In the genomic region with DNA sequence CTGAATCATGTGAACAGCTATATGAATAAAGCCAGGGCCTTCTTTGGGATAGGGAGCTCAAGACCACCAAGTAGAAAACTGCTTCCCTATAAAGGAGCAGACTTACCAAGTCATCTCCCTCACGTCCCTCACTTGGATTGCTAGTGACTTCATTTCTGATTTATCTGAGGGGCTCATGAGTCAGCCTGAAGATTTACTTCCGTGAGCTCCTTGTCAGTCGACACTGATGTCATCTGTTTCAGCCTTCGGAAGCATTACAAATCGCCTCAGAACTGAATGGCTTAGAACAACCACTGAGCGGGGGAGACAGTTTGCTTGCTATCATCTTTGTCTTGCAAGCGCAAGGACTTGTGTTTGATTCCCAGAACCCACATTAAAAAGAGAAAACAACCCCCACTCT, we compare ENCODE assay signal across 16 mouse cellular contexts.
DNase-seq lines count a peak whose midpoint lies in the region; ATAC-seq and TF ChIP-seq lines count a peak whose summit lies in the region.
"Had no signal": no experiment of that assay in that cellular context is flagged by ENCODE, and none has a peak within 500 bp of the region (broad histone marks: within the 10 kb centered on the region; RNA-seq: fewer than 3 reads in every experiment).

No protein-coding gene starts in this region.

- no peak overlapping the region for H3K4me2 ChIP-seq in forebrain, embryonic 16.5 days (ENCODE audit: low read length)
- H3K4me2 ChIP-seq in hindbrain, postnatal 0 days (ENCODE audit: low read depth, low read length) = no peak overlapping the region
- H3K4me2 ChIP-seq: intestine, embryonic 15.5 days; kidney, embryonic 15.5 days; liver, embryonic 11.5 days; lung, embryonic 15.5 days had no signal

- DNase-seq in forebrain, embryonic 10.5 days (ENCODE audit: extremely low spot score, low spot score) = no peak
- no peak for DNase-seq in hindbrain, embryonic 10.5 days (ENCODE audit: low spot score)
- DNase-seq in hindbrain, postnatal 0 days (ENCODE audit: low spot score) = no peak
- peak; percentile 26 to 50 for DNase-seq in adrenal gland, postnatal 36 days
- no peak for DNase-seq in frontal cortex, adult 2 months (ENCODE audit: extremely low spot score in 1 of 2, low spot score in 1 of 2)
- no peak for DNase-seq in cerebellum, adult 11 months
- DNase-seq: cerebellum, adult 18-20 months; layer of hippocampus, postnatal 36 days had no signal

- no peak overlapping the region for H3ac ChIP-seq in C2C12 (ENCODE audit: control insufficient read depth, insufficient read length, low read depth)

- no peaks in the 10 kb centered on the region for H3K27me3 ChIP-seq in forebrain, embryonic 10.5 days (ENCODE audit: poor library complexity, severe bottlenecking)
- no peaks in the 10 kb centered on the region for H3K27me3 ChIP-seq in forebrain, embryonic 16.5 days (replicated peaks; ENCODE audit: control insufficient read depth, insufficient read depth, low read length)
- no peaks in the 10 kb centered on the region for H3K27me3 ChIP-seq in hindbrain, embryonic 10.5 days (ENCODE audit: insufficient read depth, poor library complexity, severe bottlenecking)
- H3K27me3 ChIP-seq in hindbrain, postnatal 0 days (ENCODE audit: insufficient read depth, low read length) = no peaks in the 10 kb centered on the region
- H3K27me3 ChIP-seq in C2C12 (ENCODE audit: control insufficient read depth, insufficient read depth, insufficient read length) = no peaks in the 10 kb centered on the region
- H3K27me3 ChIP-seq: CH12.LX; intestine, embryonic 15.5 days; kidney, embryonic 15.5 days; lung, embryonic 15.5 days had no signal

- no peak overlapping the region for H3K4me3 ChIP-seq in forebrain, embryonic 10.5 days
- no peak overlapping the region for H3K4me3 ChIP-seq in forebrain, embryonic 16.5 days (replicated peaks; ENCODE audit: low read length)
- no peak overlapping the region for H3K4me3 ChIP-seq in hindbrain, embryonic 10.5 days
- no peak overlapping the region for H3K4me3 ChIP-seq in hindbrain, postnatal 0 days (ENCODE audit: low read length)
- no peak overlapping the region for H3K4me3 ChIP-seq in C2C12 (ENCODE audit: insufficient read depth, poor library complexity, severe bottlenecking)
- H3K4me3 ChIP-seq: intestine, embryonic 15.5 days; kidney, embryonic 15.5 days; lung, embryonic 15.5 days; megakaryocyte, embryonic 14.5 days had no signal

- H3K9ac ChIP-seq in forebrain, embryonic 16.5 days (replicated peaks; ENCODE audit: low read depth, low read length) = no peak overlapping the region
- no peak overlapping the region for H3K9ac ChIP-seq in hindbrain, postnatal 0 days (replicated peaks; ENCODE audit: low read length)
- H3K9ac ChIP-seq: intestine, embryonic 15.5 days; kidney, embryonic 15.5 days; lung, embryonic 15.5 days had no signal

- peaks cover 26% of the 10 kb centered on the region for H3K4me1 ChIP-seq in forebrain, embryonic 10.5 days
- H3K4me1 ChIP-seq in forebrain, embryonic 16.5 days (replicated peaks; ENCODE audit: control insufficient read depth, insufficient read depth, low read length) = no peaks in the 10 kb centered on the region
- H3K4me1 ChIP-seq in hindbrain, embryonic 10.5 days (replicated peaks) = peaks cover 11% of the 10 kb centered on the region
- no peaks in the 10 kb centered on the region for H3K4me1 ChIP-seq in hindbrain, postnatal 0 days (ENCODE audit: insufficient read depth, low read length)
- H3K4me1 ChIP-seq: intestine, embryonic 15.5 days; kidney, embryonic 15.5 days had no signal

- TF ChIP-seq CTCF in hindbrain, postnatal 0 days (IDR thresholded peaks at IDR 0.05; ENCODE audit: low read depth) = no peak
- TF ChIP-seq CTCF in C2C12 (IDR thresholded peaks at IDR 0.05; ENCODE audit: control insufficient read depth, insufficient read depth, insufficient read length) = no peak

- no peaks in the 10 kb centered on the region for H3K79me2 ChIP-seq in C2C12 (ENCODE audit: control insufficient read depth, insufficient read depth)

- H3K79me3 ChIP-seq in C2C12 (ENCODE audit: low read depth) = no peaks in the 10 kb centered on the region

- H3K36me3 ChIP-seq in forebrain, embryonic 10.5 days (replicated peaks) = no peaks in the 10 kb centered on the region
- no peaks in the 10 kb centered on the region for H3K36me3 ChIP-seq in forebrain, embryonic 16.5 days (ENCODE audit: control insufficient read depth, insufficient read depth)
- no peaks in the 10 kb centered on the region for H3K36me3 ChIP-seq in hindbrain, embryonic 10.5 days
- no peaks in the 10 kb centered on the region for H3K36me3 ChIP-seq in hindbrain, postnatal 0 days (ENCODE audit: insufficient read depth, low read length)
- H3K36me3 ChIP-seq in C2C12 (ENCODE audit: control insufficient read depth, insufficient read depth) = no peaks in the 10 kb centered on the region
- H3K36me3 ChIP-seq: intestine, embryonic 15.5 days; kidney, embryonic 15.5 days; lung, embryonic 15.5 days had no signal

- ATAC-seq in forebrain, embryonic 16.5 days = no peak
- ATAC-seq in hindbrain, postnatal 0 days = no peak
- ATAC-seq: intestine, embryonic 15.5 days had no signal

- H3K9me3 ChIP-seq in forebrain, embryonic 10.5 days = no peaks in the 10 kb centered on the region
- no peaks in the 10 kb centered on the region for H3K9me3 ChIP-seq in forebrain, embryonic 16.5 days (ENCODE audit: control insufficient read depth, low read length)
- H3K9me3 ChIP-seq in hindbrain, embryonic 10.5 days = no peaks in the 10 kb centered on the region
- no peaks in the 10 kb centered on the region for H3K9me3 ChIP-seq in hindbrain, postnatal 0 days (ENCODE audit: low read length)
- H3K9me3 ChIP-seq: intestine, embryonic 15.5 days; kidney, embryonic 15.5 days; lung, embryonic 15.5 days had no signal

- WGBS in forebrain, embryonic 10.5 days = 57% methylated on average over 7 of the region's 7 CpGs
- 20% methylated on average over 7 of the region's 7 CpGs for WGBS in forebrain, embryonic 16.5 days
- WGBS in hindbrain, embryonic 10.5 days = 56% methylated on average over 7 of the region's 7 CpGs
- WGBS in hindbrain, postnatal 0 days = 23% methylated on average over 7 of the region's 7 CpGs

- peak overlapping the region; percentile 79 for H3K27ac ChIP-seq in forebrain, embryonic 10.5 days
- H3K27ac ChIP-seq in forebrain, embryonic 16.5 days (ENCODE audit: low read length) = no peak overlapping the region
- peak overlapping the region; percentile 75 for H3K27ac ChIP-seq in hindbrain, embryonic 10.5 days
- H3K27ac ChIP-seq in hindbrain, postnatal 0 days = no peak overlapping the region
- H3K27ac ChIP-seq: intestine, embryonic 15.5 days; kidney, embryonic 15.5 days; lung, embryonic 15.5 days had no signal

TF ChIP-seq in C2C12, 6 proteins besides CTCF, POLR2A, EP300 and RAD21:
- TF ChIP-seq FOSL1 (IDR thresholded peaks at IDR 0.05; ENCODE audit: insufficient read depth, low read length, poor library complexity, severe bottlenecking) (peak; percentile 46), MAX (IDR thresholded peaks at IDR 0.05) (no peak), MYOG (IDR thresholded peaks at IDR 0.05; ENCODE audit: control insufficient read depth, extremely low read depth, insufficient read length) (no peak), MYOD1 (IDR thresholded peaks at IDR 0.05; ENCODE audit: control insufficient read depth, insufficient read length, low read depth) (no peak), CEBPB (IDR thresholded peaks at IDR 0.05; ENCODE audit: low read depth) (no peak), USF1 (IDR thresholded peaks at IDR 0.05; ENCODE audit: low read depth) (no peak)

Comparison
In these comparisons a context has a peak if more than half of its experiments do, and no peak if none do; other contexts are left out.
1. H3K27ac ChIP-seq: peak in forebrain, embryonic 10.5 days (single experiment) and hindbrain, embryonic 10.5 days (single experiment); none in forebrain, embryonic 16.5 days (single experiment) and hindbrain, postnatal 0 days (single experiment).
2. DNase-seq: peak in adrenal gland, postnatal 36 days (2 of 2); none in forebrain, embryonic 10.5 days (single experiment), hindbrain, embryonic 10.5 days (single experiment), hindbrain, postnatal 0 days (single experiment), frontal cortex, adult 2 months (0 of 2) and cerebellum, adult 11 months (single experiment).